Mouse (Mus musculus): ENCODE data around the gene Rplp2.

Rplp2 gene

GRCm38 (mm10) chr7:141466045-141466394 is 18.9 kb downstream of the Rplp2 start:
- in situ Hi-C loops (cut with MboI, MseI) = no loop called here

GRCm38 (mm10) chr7:141466607-141467148 is 19.5 kb downstream of the Rplp2 start:
- in situ Hi-C loops (cut with MboI, MseI) = no loop called here

- in situ Hi-C loops (cut with MboI, MseI) = no loop called here
Measured at GRCm38 (mm10) chr7:141467230-141468030, 20.3 kb downstream of the Rplp2 start, which contains the start of gene Cd151. Gene Cd151, plus strand, starts transcription at chr7:141467392.

- in situ Hi-C loops (cut with MboI, MseI) = no loop called here
Measured at GRCm38 (mm10) chr7:141468164-141468521, 21.0 kb downstream of the Rplp2 start.

- in situ Hi-C loops (cut with MboI, MseI) = no loop called here
Measured at GRCm38 (mm10) chr7:141468522-141469211, 21.5 kb downstream of the Rplp2 start.

GRCm38 (mm10) chr7:141469352-141469751 is 22.2 kb downstream of the Rplp2 start:
- in situ Hi-C loops (cut with MboI, MseI) = no loop called here

GRCm38 (mm10) chr7:141469901-141470636 is 22.9 kb downstream of the Rplp2 start:
- in situ Hi-C loops (cut with MboI, MseI) = no loop called here

- in situ Hi-C loops (cut with MboI, MseI) = no loop called here
Measured at GRCm38 (mm10) chr7:141470637-141470944, 23.4 kb downstream of the Rplp2 start.

GRCm38 (mm10) chr7:141471236-141471635 is 24.1 kb downstream of the Rplp2 start:
- in situ Hi-C loops (cut with MboI, MseI) = no loop called here

GRCm38 (mm10) chr7:141472226-141472625 is 25.1 kb downstream of the Rplp2 start:
- in situ Hi-C loops (cut with MboI, MseI) = no loop called here

- in situ Hi-C loops (cut with MboI, MseI) = no loop called here
Measured at GRCm38 (mm10) chr7:141472763-141473162, 25.6 kb downstream of the Rplp2 start.

- in situ Hi-C loops (cut with MboI, MseI) = no loop called here
Measured at GRCm38 (mm10) chr7:141474160-141474559, 27.0 kb downstream of the Rplp2 start.

GRCm38 (mm10) chr7:141475011-141475804 is 28.0 kb downstream of the Rplp2 start, which contains the start of the genes Polr2l and Tspan4:
Gene Polr2l, minus strand, starts transcription at chr7:141475132.
Gene Tspan4, plus strand, starts transcription at chr7:141475240.
- in situ Hi-C loops (cut with MboI, MseI) = loop anchor here in 1 of 2 experiments (5.0 kb wide), 1 partner anchor 427 kb away; no protein-coding TSS in a partner anchor

GRCm38 (mm10) chr7:141475805-141476158 is 28.6 kb downstream of the Rplp2 start:
- in situ Hi-C loops (cut with MboI, MseI) = loop anchor here in 1 of 2 experiments (5.0 kb wide), 1 partner anchor 427 kb away; no protein-coding TSS in a partner anchor

GRCm38 (mm10) chr7:141476226-141476980 is 29.2 kb downstream of the Rplp2 start:
- in situ Hi-C loops (cut with MboI, MseI) = loop anchor here in 1 of 2 experiments (5.0 kb wide), 1 partner anchor 426 kb away; no protein-coding TSS in a partner anchor

- in situ Hi-C loops (cut with MboI, MseI) = loop anchor here in 1 of 2 experiments (5.0 kb wide), 1 partner anchor 425 kb away; no protein-coding TSS in a partner anchor
Measured at GRCm38 (mm10) chr7:141476981-141477370, 29.8 kb downstream of the Rplp2 start.

- in situ Hi-C loops (cut with MboI, MseI) = loop anchor here in 1 of 2 experiments (5.0 kb wide), 1 partner anchor 425 kb away; no protein-coding TSS in a partner anchor
Measured at GRCm38 (mm10) chr7:141477578-141478269, 30.6 kb downstream of the Rplp2 start.

GRCm38 (mm10) chr7:141478270-141478748 is 31.1 kb downstream of the Rplp2 start:
- in situ Hi-C loops (cut with MboI, MseI) = loop anchor here in 1 of 2 experiments (5.0 kb wide), 1 partner anchor 424 kb away; no protein-coding TSS in a partner anchor

Measured in T-helper 17 cell (primary cell).